Mouse (Mus musculus): ENCODE measurements around the gene Ints14.

- no peak for TF ChIP-seq CTCF (IDR thresholded peaks at IDR 0.05; ENCODE audit: borderline replicate concordance, control insufficient read depth, extremely low read depth, insufficient read depth, low read length, poor library complexity)
- no peak for TF ChIP-seq POLR2A (IDR thresholded peaks at IDR 0.05; ENCODE audit: control insufficient read depth, extremely low read depth, insufficient read depth, low read length, poor library complexity)
Measured at GRCm38 (mm10) chr9:64931751-64932610, 28.7 kb upstream of the Ints14 start.

Measured in thymus, adult 2 months (tissue).